ENCODE assay signal across 8 mouse cellular contexts in the genomic region with DNA sequence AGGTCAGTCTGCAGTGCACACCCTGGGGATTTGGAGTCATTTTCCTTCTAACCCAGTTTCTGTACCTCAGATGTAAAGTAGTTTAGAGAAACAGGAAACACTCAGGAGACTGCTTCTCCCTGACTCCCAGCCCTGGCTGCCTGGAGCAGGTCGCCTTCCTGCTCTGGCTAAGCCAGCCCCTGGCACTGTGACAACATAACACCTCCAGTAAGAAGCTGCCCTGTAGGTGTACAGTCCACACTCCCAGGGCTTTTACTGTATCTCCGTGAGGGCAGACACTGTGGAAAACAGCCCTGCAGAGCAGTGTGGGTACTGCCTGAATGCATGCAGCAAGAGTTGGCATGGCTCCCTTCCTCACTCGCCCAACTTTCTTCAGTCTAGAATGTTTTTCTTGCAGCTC. TPM values are rescaled to one million over a fixed set of nuclear protein-coding genes. Genes with fewer than 3 reads are reported as not detected.
DNase-seq lines count a peak whose midpoint lies in the region; ATAC-seq lines count a peak whose summit lies in the region.

No protein-coding gene starts in this region.

- no peak overlapping the region for H3K27ac ChIP-seq in forebrain, embryonic 14.5 days (ENCODE audit: low read depth, low read length)
- no peak overlapping the region; the same call in 1 of the 2 replicates for H3K27ac ChIP-seq in intestine, embryonic 16.5 days (ENCODE audit: low read length)
- no peak overlapping the region for H3K27ac ChIP-seq in midbrain, embryonic 11.5 days (ENCODE audit: low read depth, low read length)

- peak overlapping the region; percentile 71 for H3K4me3 ChIP-seq in megakaryocyte, embryonic 14.5 days (replicated peaks)
- H3K4me3 ChIP-seq in forebrain, embryonic 14.5 days (ENCODE audit: low read depth, low read length) = peak overlapping the region; percentile 11
- H3K4me3 ChIP-seq in intestine, embryonic 16.5 days (ENCODE audit: low read length) = no peak overlapping the region
- no peak overlapping the region for H3K4me3 ChIP-seq in midbrain, embryonic 11.5 days (ENCODE audit: low read depth, low read length)

- no peak for DNase-seq in forebrain, embryonic 14.5 days (ENCODE audit: low spot score)
- DNase-seq in midbrain, embryonic 11.5 days (ENCODE audit: low spot score, missing footprints) = no peak
- no peak for DNase-seq in gastrocnemius, adult 18-20 months (ENCODE audit: low spot score)
- no peak for DNase-seq in thymus, postnatal 25 days
- no peak for DNase-seq in thymus, adult 18-20 months

- peaks cover 89% of the 10 kb centered on the region for H3K4me1 ChIP-seq in megakaryocyte, embryonic 14.5 days
- H3K4me1 ChIP-seq in forebrain, embryonic 14.5 days (ENCODE audit: control insufficient read depth, insufficient read depth, low read length) = peaks cover 61% of the 10 kb centered on the region
- peaks cover 60% of the 10 kb centered on the region for H3K4me1 ChIP-seq in intestine, embryonic 16.5 days (ENCODE audit: control insufficient read depth, insufficient read depth, low read length)
- peaks cover 50% of the 10 kb centered on the region for H3K4me1 ChIP-seq in midbrain, embryonic 11.5 days (ENCODE audit: control insufficient read depth, insufficient read depth, low read length)

- peaks cover 19% of the 10 kb centered on the region for H3K36me3 ChIP-seq in megakaryocyte, embryonic 14.5 days (replicated peaks; ENCODE audit: low read length)
- peaks cover 17% of the 10 kb centered on the region; the same call in 1 of the 2 replicates for H3K36me3 ChIP-seq in forebrain, embryonic 14.5 days (ENCODE audit: control insufficient read depth, insufficient read depth, low read length)
- H3K36me3 ChIP-seq in intestine, embryonic 16.5 days (ENCODE audit: control insufficient read depth, insufficient read depth, low read length) = no peaks in the 10 kb centered on the region
- H3K36me3 ChIP-seq in midbrain, embryonic 11.5 days (ENCODE audit: control insufficient read depth, insufficient read depth, low read length) = peaks cover 2% of the 10 kb centered on the region; the same call in 1 of the 2 replicates

- peak overlapping the region; percentile 89 for H3K4me2 ChIP-seq in forebrain, embryonic 14.5 days (ENCODE audit: low read length)
- peak overlapping the region; percentile 80; the same call in 1 of the 2 replicates for H3K4me2 ChIP-seq in intestine, embryonic 16.5 days (ENCODE audit: low read depth, low read length)
- peak overlapping the region; percentile 94; the same call in 1 of the 2 replicates for H3K4me2 ChIP-seq in midbrain, embryonic 11.5 days

- WGBS in forebrain, embryonic 14.5 days = 41% methylated on average over 3 of the region's 3 CpGs
- 35% methylated on average over 3 of the region's 3 CpGs for WGBS in intestine, embryonic 16.5 days
- 78% methylated on average over 3 of the region's 3 CpGs for WGBS in midbrain, embryonic 11.5 days

- peak overlapping the region; percentile 40; the same call in 1 of the 2 replicates for H3K9ac ChIP-seq in forebrain, embryonic 14.5 days (ENCODE audit: low read length)
- H3K9ac ChIP-seq in intestine, embryonic 16.5 days (ENCODE audit: low read depth, low read length) = peak overlapping the region; percentile 45; the same call in 1 of the 2 replicates
- no peak overlapping the region for H3K9ac ChIP-seq in midbrain, embryonic 11.5 days (ENCODE audit: low read length)

- H3K9me3 ChIP-seq in megakaryocyte, embryonic 14.5 days = no peaks in the 10 kb centered on the region
- H3K9me3 ChIP-seq in forebrain, embryonic 14.5 days (replicated peaks; ENCODE audit: control insufficient read depth, low read length) = no peaks in the 10 kb centered on the region
- no peaks in the 10 kb centered on the region for H3K9me3 ChIP-seq in intestine, embryonic 16.5 days (ENCODE audit: control insufficient read depth, low read length)
- no peaks in the 10 kb centered on the region for H3K9me3 ChIP-seq in midbrain, embryonic 11.5 days (ENCODE audit: control insufficient read depth, low read length)

- H3K27me3 ChIP-seq in megakaryocyte, embryonic 14.5 days (replicated peaks) = peaks cover 35% of the 10 kb centered on the region
- H3K27me3 ChIP-seq in forebrain, embryonic 14.5 days (replicated peaks; ENCODE audit: control insufficient read depth, insufficient read depth, low read length) = no peaks in the 10 kb centered on the region
- no peaks in the 10 kb centered on the region for H3K27me3 ChIP-seq in intestine, embryonic 16.5 days (replicated peaks; ENCODE audit: control insufficient read depth, insufficient read depth, low read length)
- H3K27me3 ChIP-seq in midbrain, embryonic 11.5 days (ENCODE audit: control insufficient read depth, insufficient read depth, low read length) = no peaks in the 10 kb centered on the region

- ATAC-seq in megakaryocyte, adult 5-6 weeks (ENCODE audit: poor library complexity, severe bottlenecking) = no peak
- ATAC-seq in forebrain, embryonic 14.5 days = no peak
- ATAC-seq in intestine, embryonic 16.5 days = no peak
- no peak for ATAC-seq in midbrain, embryonic 11.5 days (ENCODE audit: low FRiP score)

RNA-seq across cellular contexts. Expression of gene Soga1, which starts 3.4 kb away (rescaled TPM):
- polyA plus RNA-seq in megakaryocyte, embryonic 14.5 days (2012; ENCODE audit: insufficient read depth, low replicate concordance) = 3.8 and 5.8 TPM in 2 replicates
- 1.1 and 1.3 TPM in 2 replicates for total RNA-seq in megakaryocyte, adult 5-6 weeks (2015)
- 1.6 and 1.7 TPM in 2 replicates for total RNA-seq in megakaryocyte, adult 5-6 weeks (2017)
- polyA plus RNA-seq in forebrain, embryonic 14.5 days (2014; fragmentation: Nextera tagmentation; extraction: Ambion mirVana) = 5.9 and 8.1 TPM in 2 replicates
- 1.2 and 1.3 TPM in 2 replicates for polyA plus RNA-seq in intestine, embryonic 16.5 days (2015; fragmentation: Nextera tagmentation; extraction: Ambion mirVana)
- 5.2 and 6.0 TPM in 2 replicates for polyA plus RNA-seq in midbrain, embryonic 11.5 days (2014; fragmentation: Nextera tagmentation; extraction: Ambion mirVana)
- total RNA-seq in gastrocnemius, adult 18-20 months (2021) = 1 to 10 TPM; 2.7 to 3.9 TPM

RNA-seq across cellular contexts. Expression of gene Tldc2, which starts 11.2 kb away (rescaled TPM):
- not detected in 2 replicates for polyA plus RNA-seq in megakaryocyte, embryonic 14.5 days (2012; ENCODE audit: insufficient read depth, low replicate concordance)
- total RNA-seq in megakaryocyte, adult 5-6 weeks (2015) = not detected in 2 replicates
- not detected in 2 replicates for total RNA-seq in megakaryocyte, adult 5-6 weeks (2017)
- not detected in 2 replicates for polyA plus RNA-seq in forebrain, embryonic 14.5 days (2014; fragmentation: Nextera tagmentation; extraction: Ambion mirVana)
- not detected in 2 replicates for polyA plus RNA-seq in intestine, embryonic 16.5 days (2015; fragmentation: Nextera tagmentation; extraction: Ambion mirVana)
- polyA plus RNA-seq in midbrain, embryonic 11.5 days (2014; fragmentation: Nextera tagmentation; extraction: Ambion mirVana) = not detected in 2 replicates
- total RNA-seq in gastrocnemius, adult 18-20 months (2021) = not detected

RNA-seq across cellular contexts. Expression of gene Samhd1, which starts 59.4 kb away (rescaled TPM):
- polyA plus RNA-seq in megakaryocyte, embryonic 14.5 days (2012; ENCODE audit: insufficient read depth, low replicate concordance) = 16.0 and 27.3 TPM in 2 replicates
- total RNA-seq in megakaryocyte, adult 5-6 weeks (2015) = 730 and 815 TPM in 2 replicates
- total RNA-seq in megakaryocyte, adult 5-6 weeks (2017) = 599 and 677 TPM in 2 replicates
- 13.6 and 15.6 TPM in 2 replicates for polyA plus RNA-seq in forebrain, embryonic 14.5 days (2014; fragmentation: Nextera tagmentation; extraction: Ambion mirVana)
- polyA plus RNA-seq in intestine, embryonic 16.5 days (2015; fragmentation: Nextera tagmentation; extraction: Ambion mirVana) = 22.0 and 22.3 TPM in 2 replicates
- 21.0 and 21.7 TPM in 2 replicates for polyA plus RNA-seq in midbrain, embryonic 11.5 days (2014; fragmentation: Nextera tagmentation; extraction: Ambion mirVana)
- total RNA-seq in gastrocnemius, adult 18-20 months (2021) = 10 to 100 TPM; 15.0 to 18.0 TPM

Comparison
In these comparisons a context has a peak if more than half of its experiments do, and no peak if none do; other contexts are left out.
1. H3K4me3 ChIP-seq: peak in megakaryocyte, embryonic 14.5 days (single experiment) and forebrain, embryonic 14.5 days (single experiment); none in intestine, embryonic 16.5 days (single experiment) and midbrain, embryonic 11.5 days (single experiment).
2. Peak in every context shown above with its lines, with median percentiles within 50 percentile points of each other: H3K4me2 ChIP-seq.